Mouse (Mus musculus) hindbrain, embryonic 13.5 days (tissue): ENCODE measurements around the gene Zfp384. TPM values are rescaled to one million over a fixed set of nuclear protein-coding genes. Genes with fewer than 3 reads are reported as not detected.

Source experiments
- polyA plus RNA-seq: library from polyadenylated mRNA; unstranded; fragments of >200 nt; fragmentation: Nextera tagmentation; extraction: Ambion mirVana; gene quantifications from 2 replicates; pipeline ENCODE4 v1.2.1, GENCODE M21; 2015

Zfp384 gene
- polyA plus RNA-seq, 1 experiment from 2014 or later: 17.7 TPM

Other genes starting within 250 kb of the Zfp384 start
- 53.2 and 58.7 TPM in 2 replicates for gene Eno2, start 239.5 kb upstream of the Zfp384 start, polyA plus RNA-seq
- gene Lrrc23, start 229.4 kb upstream of the Zfp384 start, polyA plus RNA-seq: 4.0 and 6.3 TPM in 2 replicates
- gene Spsb2, start 200.5 kb upstream of the Zfp384 start, polyA plus RNA-seq: 7.8 and 8.4 TPM in 2 replicates
- gene Tpi1, start 194.8 kb upstream of the Zfp384 start, polyA plus RNA-seq: 361 and 374 TPM in 2 replicates
- gene Usp5, start 179.7 kb upstream of the Zfp384 start, polyA plus RNA-seq: 189 and 200 TPM in 2 replicates
- 42.6 and 51.2 TPM in 2 replicates for gene Cdca3, start 179.6 kb upstream of the Zfp384 start, polyA plus RNA-seq
- gene Gnb3, start 168.9 kb upstream of the Zfp384 start, polyA plus RNA-seq: 0.78 and 1.3 TPM in 2 replicates
- gene P3h3, start 151.4 kb upstream of the Zfp384 start, polyA plus RNA-seq: 16.4 and 19.1 TPM in 2 replicates
- gene Gpr162, start 145.2 kb upstream of the Zfp384 start, polyA plus RNA-seq: 21.3 and 22.5 TPM in 2 replicates
- gene Cd4, start 120.9 kb upstream of the Zfp384 start, polyA plus RNA-seq: 0.14 and 0.19 TPM in 2 replicates
- gene Lag3, start 97.4 kb upstream of the Zfp384 start, polyA plus RNA-seq: 2.4 and 2.6 TPM in 2 replicates
- 744 and 801 TPM in 2 replicates for gene Ptms, start 89.0 kb upstream of the Zfp384 start, polyA plus RNA-seq
- 481 and 505 TPM in 2 replicates for gene Mlf2, start 77.8 kb upstream of the Zfp384 start, polyA plus RNA-seq
- 89.3 and 94.5 TPM in 2 replicates for gene Cops7a, start 43.6 kb upstream of the Zfp384 start, polyA plus RNA-seq
- gene Pianp, start 12.5 kb upstream of the Zfp384 start, polyA plus RNA-seq: 29.3 and 31.6 TPM in 2 replicates
- gene Ing4, start 30.6 kb downstream of the Zfp384 start, polyA plus RNA-seq: 168 and 175 TPM in 2 replicates
- 17.5 and 19.7 TPM in 2 replicates for gene Acrbp, start 40.5 kb downstream of the Zfp384 start, polyA plus RNA-seq
- gene Lpar5, start 58.8 kb downstream of the Zfp384 start, polyA plus RNA-seq: 0.55 and 0.65 TPM in 2 replicates
- 123 and 126 TPM in 2 replicates for gene Chd4, start 86.8 kb downstream of the Zfp384 start, polyA plus RNA-seq
- gene Nop2, start 122.8 kb downstream of the Zfp384 start, polyA plus RNA-seq: 47.9 and 48.6 TPM in 2 replicates
- gene Iffo1, start 136.1 kb downstream of the Zfp384 start, polyA plus RNA-seq: 17.2 and 19.7 TPM in 2 replicates
- gene Gapdh, start 157.3 kb downstream of the Zfp384 start, polyA plus RNA-seq: 1,320 and 1,327 TPM in 2 replicates
- 56.7 and 62.9 TPM in 2 replicates for gene Ncapd2, start 182.6 kb downstream of the Zfp384 start, polyA plus RNA-seq
- 158 and 164 TPM in 2 replicates for gene Mrpl51, start 182.7 kb downstream of the Zfp384 start, polyA plus RNA-seq
- 11.3 and 12.9 TPM in 2 replicates for gene Vamp1, start 206.4 kb downstream of the Zfp384 start, polyA plus RNA-seq
- gene Tapbpl, start 222.7 kb downstream of the Zfp384 start, polyA plus RNA-seq: 4.3 and 5.0 TPM in 2 replicates
- 1.5 and 2.2 TPM in 2 replicates for gene Cd27, start 227.9 kb downstream of the Zfp384 start, polyA plus RNA-seq